Mouse (Mus musculus): ENCODE measurements at regions not wholly inside any gene's neighbourhood (a gene's known extent, or its start where the extent isn't known, plus 50 kb on each side); places are given as distances from the start of the nearest gene placed in this dataset.

GRCm38 (mm10) chr8:92212786-92213535 lies 144.5 kb upstream of the Irx5 start:
- in situ Hi-C loops (cut with MboI, MseI): no loop called here

- in situ Hi-C loops (cut with MboI, MseI): loop anchor here in 1 of 2 experiments (10.0 kb wide), 1 partner anchor 1206 kb away; no protein-coding TSS in a partner anchor
Measured at GRCm38 (mm10) chr8:92209081-92209480, 148.3 kb upstream of the Irx5 start.

- in situ Hi-C loops (cut with MboI, MseI): loop anchor here in 1 of 2 experiments (10.0 kb wide), 1 partner anchor 351 kb away; no protein-coding TSS in a partner anchor
Measured at GRCm38 (mm10) chr8:92195635-92196034, 161.8 kb upstream of the Irx5 start.

- in situ Hi-C loops (cut with MboI, MseI): loop anchor here in 1 of 2 experiments (10.0 kb wide), 1 partner anchor 349 kb away; no protein-coding TSS in a partner anchor
Measured at GRCm38 (mm10) chr8:92194065-92194464, 163.4 kb upstream of the Irx5 start.

- in situ Hi-C loops (cut with MboI, MseI): loop anchor here in 1 of 2 experiments (10.0 kb wide), 1 partner anchor 346 kb away; no protein-coding TSS in a partner anchor
Measured at GRCm38 (mm10) chr8:92190261-92191025, 167.0 kb upstream of the Irx5 start.

- in situ Hi-C loops (cut with MboI, MseI): no loop called here
Measured at GRCm38 (mm10) chr8:92183331-92183730, 174.1 kb upstream of the Irx5 start.

GRCm38 (mm10) chr8:92180651-92181050 lies 176.8 kb upstream of the Irx5 start:
- in situ Hi-C loops (cut with MboI, MseI): no loop called here

- in situ Hi-C loops (cut with MboI, MseI): no loop called here
Measured at GRCm38 (mm10) chr8:92179327-92179726, 178.1 kb upstream of the Irx5 start.

- in situ Hi-C loops (cut with MboI, MseI): no loop called here
Measured at GRCm38 (mm10) chr8:92176101-92176500, 181.3 kb upstream of the Irx5 start.

GRCm38 (mm10) chr8:92174106-92174505 lies 183.3 kb upstream of the Irx5 start:
- in situ Hi-C loops (cut with MboI, MseI): no loop called here

GRCm38 (mm10) chr8:92171578-92171977 lies 185.8 kb upstream of the Irx5 start:
- in situ Hi-C loops (cut with MboI, MseI): no loop called here

GRCm38 (mm10) chr8:92167340-92167783 lies 190.1 kb upstream of the Irx5 start:
- in situ Hi-C loops (cut with MboI, MseI): no loop called here

GRCm38 (mm10) chr8:92165306-92165705 lies 192.1 kb upstream of the Irx5 start:
- in situ Hi-C loops (cut with MboI, MseI): no loop called here

GRCm38 (mm10) chr8:92164496-92164895 lies 192.9 kb upstream of the Irx5 start:
- in situ Hi-C loops (cut with MboI, MseI): no loop called here

GRCm38 (mm10) chr8:92161002-92161401 lies 196.4 kb upstream of the Irx5 start:
- in situ Hi-C loops (cut with MboI, MseI): no loop called here

- in situ Hi-C loops (cut with MboI, MseI): no loop called here
Measured at GRCm38 (mm10) chr8:92158219-92158618, 199.2 kb upstream of the Irx5 start.

- in situ Hi-C loops (cut with MboI, MseI): no loop called here
Measured at GRCm38 (mm10) chr8:92152478-92152877, 204.9 kb upstream of the Irx5 start.

- in situ Hi-C loops (cut with MboI, MseI): no loop called here
Measured at GRCm38 (mm10) chr8:92147672-92148071, 209.8 kb upstream of the Irx5 start.

GRCm38 (mm10) chr8:92137091-92137882 lies 220.1 kb upstream of the Irx5 start:
- in situ Hi-C loops (cut with MboI, MseI): loop anchor here in 1 of 2 experiments (10.0 kb wide), 1 partner anchor 538 kb away; the partner anchor contains the start of gene Irx6

GRCm38 (mm10) chr8:92136413-92136812 lies 221.0 kb upstream of the Irx5 start:
- in situ Hi-C loops (cut with MboI, MseI): loop anchor here in 1 of 2 experiments (10.0 kb wide), 1 partner anchor 538 kb away; the partner anchor contains the start of gene Irx6

- in situ Hi-C loops (cut with MboI, MseI): loop anchor here in 1 of 2 experiments (10.0 kb wide), 1 partner anchor 540 kb away; the partner anchor contains the start of gene Irx6
Measured at GRCm38 (mm10) chr8:92134434-92134833, 223.0 kb upstream of the Irx5 start.
